Mouse (Mus musculus) myocyte (in vitro differentiated cells): ENCODE results near the gene Dab1. TPM values are rescaled to one million over a fixed set of nuclear protein-coding genes. Genes with fewer than 3 reads are reported as not detected.

ENCODE experiments used
- H3K27me3 ChIP-seq: one replicate; pipeline ENCODE4 v1.6.1; 2011; ENCODE audit not compliant: control insufficient read depth, insufficient read depth, insufficient read length
- H3K36me3 ChIP-seq: one replicate; pipeline ENCODE4 v1.6.1; 2011; ENCODE audit not compliant: control insufficient read depth, insufficient read depth
- H3K4me2 ChIP-seq: one replicate; pipeline ENCODE4 v1.6.1; 2011; ENCODE audit warnings: low read depth, control low read depth
- H3K4me3 ChIP-seq: one replicate; pipeline ENCODE4 v1.5.1; 2011; ENCODE audit warnings: mild to moderate bottlenecking, control low read depth, moderate library complexity
- H3K79me2 ChIP-seq: one replicate; pipeline ENCODE4 v1.6.1; 2011; ENCODE audit not compliant: control insufficient read depth, insufficient read depth
- H3ac ChIP-seq: one replicate; pipeline ENCODE4 v1.6.1; 2011; ENCODE audit not compliant: control insufficient read depth, insufficient read length
- CEBPB ChIP-seq: IDR thresholded peaks from 2 replicates; pipeline ENCODE4 v1.6.1; 2011; ENCODE audit warnings: mild to moderate bottlenecking, moderate library complexity; ENCODE audit not compliant: poor library complexity, insufficient read depth, severe bottlenecking
- E2F4 ChIP-seq: IDR thresholded peaks from one replicate; pipeline ENCODE4 v1.6.1; 2011; ENCODE audit warnings: mild to moderate bottlenecking, control low read depth, moderate library complexity; ENCODE audit not compliant: insufficient read depth
- MAX ChIP-seq: IDR thresholded peaks from one replicate; pipeline ENCODE4 v1.6.1; 2011; ENCODE audit warnings: low read depth, mild to moderate bottlenecking, control low read depth
- MYOD1 ChIP-seq, 3 experiments: IDR thresholded peaks; one replicate each; pipeline ENCODE4 v1.6.1; 2011; ENCODE audit warnings: control low read depth in 2 of 3, low read depth in 2 of 3, mild to moderate bottlenecking in 2 of 3, moderate library complexity in 1 of 3; ENCODE audit not compliant: insufficient read length in 2 of 3, control insufficient read depth in 1 of 3
- MYOG ChIP-seq, 3 experiments: IDR thresholded peaks; one replicate each; pipeline ENCODE4 v1.6.1; 2011; ENCODE audit warnings: control low read depth in 2 of 3, low read depth in 2 of 3, mild to moderate bottlenecking in 2 of 3; ENCODE audit not compliant: insufficient read length in 2 of 3, control insufficient read depth in 1 of 3, insufficient read depth in 1 of 3
- POLR2A ChIP-seq: IDR thresholded peaks from one replicate; pipeline ENCODE4 v1.6.1; 2011; ENCODE audit warnings: low read depth, mild to moderate bottlenecking, control low read depth, moderate library complexity; ENCODE audit not compliant: insufficient read length
- POLR2AphosphoS2 ChIP-seq: IDR thresholded peaks from one replicate; pipeline ENCODE4 v1.6.1; 2011; ENCODE audit warnings: low read depth, control low read depth; ENCODE audit not compliant: insufficient read length
- REST ChIP-seq: IDR thresholded peaks from one replicate; pipeline ENCODE4 v1.6.1; 2011; ENCODE audit warnings: mild to moderate bottlenecking, control low read depth, moderate library complexity; ENCODE audit not compliant: insufficient read depth, insufficient read length
- SRF ChIP-seq: IDR thresholded peaks from one replicate; pipeline ENCODE4 v1.6.1; 2011; ENCODE audit warnings: low read depth; ENCODE audit not compliant: control insufficient read depth, insufficient read length
- TCF12 ChIP-seq: IDR thresholded peaks from one replicate; pipeline ENCODE4 v1.6.1; 2011; ENCODE audit warnings: mild to moderate bottlenecking, control low read depth; ENCODE audit not compliant: poor library complexity, insufficient read depth, severe bottlenecking
- TCF3 ChIP-seq: IDR thresholded peaks from one replicate; pipeline ENCODE4 v1.6.1; 2011; ENCODE audit warnings: low read depth, control low read depth; ENCODE audit not compliant: insufficient read length
- USF1 ChIP-seq: IDR thresholded peaks from one replicate; pipeline ENCODE4 v1.6.1; 2011; ENCODE audit warnings: low read depth, mild to moderate bottlenecking, control low read depth, moderate library complexity
- polyA plus RNA-seq: library from polyadenylated mRNA; unstranded; fragments of >200 nt; fragmentation: generic; extraction: Trizol; gene quantifications from one replicate; pipeline ENCODE4 v1.2.1, GENCODE M21; 2012; ENCODE audit warnings: missing spikeins

Gene Dab1
- polyA plus RNA-seq, 1 experiment, result not detected

DNA sequence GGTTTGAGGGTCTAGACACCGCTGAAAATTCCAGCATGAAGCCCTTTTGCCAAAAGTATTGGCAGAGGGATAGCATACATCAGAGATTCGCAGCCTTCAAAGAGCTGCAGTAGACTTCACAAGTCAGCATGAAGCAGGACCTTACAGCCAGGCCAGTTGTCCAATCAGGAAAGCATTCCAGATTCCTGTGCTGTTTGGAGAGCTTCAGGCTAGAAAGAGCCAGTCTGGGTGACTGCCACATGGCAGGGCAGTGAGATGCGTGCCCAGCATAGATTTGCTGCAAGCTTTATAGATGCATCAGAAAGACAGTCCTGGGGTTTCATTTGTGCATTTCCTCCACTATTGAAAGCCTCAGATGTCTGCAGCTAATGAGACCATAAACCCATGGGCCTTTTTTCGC lies 66.0 kb downstream of the Dab1 start:
- H3K27me3 ChIP-seq, result no peaks in the 10 kb centered on the region
- no peaks in the 10 kb centered on the region for H3K36me3 ChIP-seq
- H3K79me2 ChIP-seq, result no peaks in the 10 kb centered on the region
- no peak overlapping the region for H3K4me2 ChIP-seq
- TF ChIP-seq MYOG (IDR thresholded peaks at IDR 0.05; ENCODE audit: control insufficient read depth in 1 of 3, insufficient read depth in 1 of 3, insufficient read length in 2 of 3, low read depth in 2 of 3) (no peak), USF1 (no peak), TCF12 (no peak), E2F4 (no peak), MAX (no peak), POLR2AphosphoS2 (no peak), MYOD1 (IDR thresholded peaks at IDR 0.05; ENCODE audit: control insufficient read depth in 1 of 3, insufficient read length in 2 of 3, low read depth in 2 of 3) (no peak), REST (no peak), SRF (no peak)
- H3ac ChIP-seq, result no peak overlapping the region
- no peak overlapping the region for H3K4me3 ChIP-seq

- Histone ChIP-seq H3K79me2 (no peaks in the 10 kb centered on the region), H3K27me3 (no peaks in the 10 kb centered on the region), H3K36me3 (no peaks in the 10 kb centered on the region), H3K4me2 (no peak overlapping the region), H3K4me3 (no peak overlapping the region), H3ac (no peak overlapping the region)
- TF ChIP-seq MYOG (IDR thresholded peaks at IDR 0.05; ENCODE audit: control insufficient read depth in 1 of 3, insufficient read depth in 1 of 3, insufficient read length in 2 of 3, low read depth in 2 of 3), result no peak
- TF ChIP-seq TCF3, result no peak
- TF ChIP-seq REST, result no peak
- no peak for TF ChIP-seq TCF12
- TF ChIP-seq MYOD1 (IDR thresholded peaks at IDR 0.05; ENCODE audit: control insufficient read depth in 1 of 3, insufficient read length in 2 of 3, low read depth in 2 of 3), result no peak
- no peak for TF ChIP-seq CEBPB
- no peak for TF ChIP-seq USF1
- no peak for TF ChIP-seq MAX
- TF ChIP-seq E2F4, result no peak
- no peak for TF ChIP-seq SRF
- no peak for TF ChIP-seq POLR2A
- TF ChIP-seq POLR2AphosphoS2, result no peak
These were observed 72.6 kb downstream of the Dab1 start for GRCm38 (mm10) chr4:103691717-103692116.

DNA sequence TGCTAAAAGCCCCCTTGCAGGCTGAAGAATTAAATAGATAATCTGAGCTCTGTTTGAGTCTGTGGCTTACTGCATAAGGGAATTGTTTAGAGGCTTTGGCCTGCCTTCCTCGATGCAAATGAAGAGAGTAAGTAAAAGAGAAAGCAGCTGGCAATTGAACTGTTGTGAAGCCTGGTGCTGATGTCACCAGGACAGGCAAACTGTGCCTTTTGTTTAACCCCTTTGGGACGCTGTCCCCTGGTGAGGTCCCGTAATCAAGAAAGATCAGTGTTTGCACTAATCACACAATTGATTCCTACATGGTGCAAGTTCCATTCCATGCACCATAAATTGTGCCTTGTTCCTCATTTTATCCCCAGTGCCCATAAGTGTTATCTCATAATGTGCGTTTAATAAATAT lies 80.6 kb downstream of the Dab1 start:
- TF ChIP-seq MYOG (IDR thresholded peaks at IDR 0.05; ENCODE audit: control insufficient read depth in 1 of 3, insufficient read depth in 1 of 3, insufficient read length in 2 of 3, low read depth in 2 of 3) (no peak), MYOD1 (IDR thresholded peaks at IDR 0.05; ENCODE audit: control insufficient read depth in 1 of 3, insufficient read length in 2 of 3, low read depth in 2 of 3) (no peak), CEBPB (no peak), USF1 (no peak), SRF (no peak), TCF3 (no peak)

DNA sequence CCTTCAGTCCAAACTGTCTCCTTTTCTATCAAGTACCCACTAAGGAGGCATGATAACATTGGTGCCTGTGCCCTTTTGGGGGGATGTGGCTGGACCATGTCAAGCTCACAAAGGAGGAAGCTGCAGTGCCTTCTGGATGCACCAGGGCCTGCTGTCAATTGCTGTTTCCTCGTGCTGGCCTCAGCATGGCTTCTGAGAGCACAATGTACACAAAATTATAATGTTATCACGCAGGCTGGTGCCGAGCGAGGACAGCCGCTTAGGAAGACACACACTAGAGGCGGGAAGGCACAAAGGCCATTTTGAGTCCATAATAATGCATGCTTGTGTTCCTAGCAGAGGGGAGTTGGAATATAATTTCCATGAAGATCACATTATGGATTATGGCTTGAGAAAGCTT lies 81.2 kb downstream of the Dab1 start:
- TF ChIP-seq E2F4 (no peak), TCF3 (no peak), REST (no peak), SRF (no peak), MAX (no peak), MYOG (IDR thresholded peaks at IDR 0.05; ENCODE audit: control insufficient read depth in 1 of 3, insufficient read depth in 1 of 3, insufficient read length in 2 of 3, low read depth in 2 of 3) (no peak), MYOD1 (IDR thresholded peaks at IDR 0.05; ENCODE audit: control insufficient read depth in 1 of 3, insufficient read length in 2 of 3, low read depth in 2 of 3) (no peak), CEBPB (no peak), POLR2A (no peak), USF1 (no peak), POLR2AphosphoS2 (no peak), TCF12 (no peak)
- Histone ChIP-seq H3K79me2 (no peaks in the 10 kb centered on the region), H3K36me3 (no peaks in the 10 kb centered on the region), H3K27me3 (no peaks in the 10 kb centered on the region), H3K4me3 (no peak overlapping the region), H3ac (no peak overlapping the region), H3K4me2 (no peak overlapping the region)

More for the DNA sequence above, 80.6 kb downstream of the Dab1 start:
- no peak overlapping the region for H3K4me2 ChIP-seq
- H3K27me3 ChIP-seq, result no peaks in the 10 kb centered on the region
- H3K79me2 ChIP-seq, result no peaks in the 10 kb centered on the region
- H3ac ChIP-seq, result no peak overlapping the region
- H3K4me3 ChIP-seq, result no peak overlapping the region
- no peaks in the 10 kb centered on the region for H3K36me3 ChIP-seq

DNA sequence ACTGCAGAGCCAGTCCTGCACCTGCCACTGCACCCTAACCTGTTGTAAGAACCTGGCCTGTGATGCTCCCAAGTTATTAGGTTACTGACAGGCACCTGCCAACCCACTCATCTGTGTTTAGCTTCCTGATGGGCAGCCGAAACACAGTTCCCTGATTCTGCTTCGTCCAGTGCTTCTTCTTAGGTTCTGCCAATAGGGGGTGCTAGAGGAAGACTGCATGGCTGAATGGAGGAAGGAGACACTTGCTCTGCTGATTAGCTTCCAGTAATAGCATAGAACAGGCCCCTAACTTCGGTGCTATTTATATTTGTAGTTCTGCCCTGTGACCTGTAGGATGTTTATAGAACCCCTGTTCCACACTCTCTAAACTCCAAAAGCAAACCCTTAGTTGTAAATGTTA lies 83.0 kb downstream of the Dab1 start:
- Histone ChIP-seq H3K79me2 (no peaks in the 10 kb centered on the region), H3K36me3 (no peaks in the 10 kb centered on the region), H3K4me3 (no peak overlapping the region), H3K27me3 (no peaks in the 10 kb centered on the region), H3ac (no peak overlapping the region), H3K4me2 (no peak overlapping the region)
- no peak for TF ChIP-seq POLR2AphosphoS2
- TF ChIP-seq CEBPB, result no peak
- TF ChIP-seq POLR2A, result no peak
- no peak for TF ChIP-seq E2F4
- TF ChIP-seq REST, result no peak
- TF ChIP-seq MYOG (IDR thresholded peaks at IDR 0.05; ENCODE audit: control insufficient read depth in 1 of 3, insufficient read depth in 1 of 3, insufficient read length in 2 of 3, low read depth in 2 of 3), result no peak
- TF ChIP-seq USF1, result no peak
- no peak for TF ChIP-seq TCF3
- TF ChIP-seq MYOD1 (IDR thresholded peaks at IDR 0.05; ENCODE audit: control insufficient read depth in 1 of 3, insufficient read length in 2 of 3, low read depth in 2 of 3), result no peak
- no peak for TF ChIP-seq SRF
- TF ChIP-seq MAX, result no peak
- no peak for TF ChIP-seq TCF12
